Mouse (Mus musculus): ENCODE measurements around the gene Exosc8. TPM values are rescaled to one million over a fixed set of nuclear protein-coding genes. Genes with fewer than 3 reads are reported as not detected.

Gene Exosc8
- polyA plus RNA-seq, 1 experiment: 88.1 TPM

DNA sequence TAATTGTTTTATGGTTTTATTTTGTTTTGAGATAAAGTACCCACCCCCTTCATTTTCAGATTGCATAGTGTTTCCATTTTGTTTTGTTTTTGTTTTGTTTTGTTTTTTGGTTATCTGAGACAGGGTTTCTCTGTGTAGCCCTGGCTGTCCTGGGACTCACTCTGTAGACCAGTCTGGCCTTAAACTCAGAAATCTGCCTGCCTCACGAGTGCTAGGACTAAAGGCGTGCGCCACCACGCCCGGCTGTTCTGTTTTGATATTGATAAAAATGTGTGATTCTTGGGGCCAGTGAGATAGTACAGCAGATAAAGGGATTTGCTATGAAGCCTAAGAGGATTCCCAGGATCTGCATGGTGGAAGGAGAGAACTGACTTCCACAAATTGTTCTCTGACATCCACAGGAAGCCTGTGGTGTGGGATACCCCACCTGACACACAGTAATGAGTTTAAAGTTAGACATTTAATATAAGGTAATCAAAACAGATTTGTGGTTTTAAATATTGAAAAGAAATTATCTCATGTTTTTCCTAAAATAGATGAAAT, 35.4 kb downstream of the Exosc8 start:
- no peak for TF ChIP-seq USF1 (IDR thresholded peaks at IDR 0.05; ENCODE audit: low read depth)
- no peak for TF ChIP-seq FOSL1 (IDR thresholded peaks at IDR 0.05; ENCODE audit: insufficient read depth, low read length, poor library complexity, severe bottlenecking)
- no peak for TF ChIP-seq CEBPB (IDR thresholded peaks at IDR 0.05; ENCODE audit: low read depth)
- TF ChIP-seq CTCF (IDR thresholded peaks at IDR 0.05; ENCODE audit: control insufficient read depth, insufficient read depth, insufficient read length): no peak
- TF ChIP-seq MYOG (IDR thresholded peaks at IDR 0.05; ENCODE audit: control insufficient read depth, extremely low read depth, insufficient read length): no peak
- TF ChIP-seq MAX (IDR thresholded peaks at IDR 0.05): no peak
- no peak for TF ChIP-seq MYOD1 (IDR thresholded peaks at IDR 0.05; ENCODE audit: control insufficient read depth, insufficient read length, low read depth)
- Histone ChIP-seq H3ac (ENCODE audit: control insufficient read depth, insufficient read length, low read depth) (no peak overlapping the region), H3K79me2 (ENCODE audit: control insufficient read depth, insufficient read depth) (peaks cover under 1% of the 10 kb centered on the region), H3K79me3 (ENCODE audit: low read depth) (peaks cover 4% of the 10 kb centered on the region), H3K27me3 (ENCODE audit: control insufficient read depth, insufficient read depth, insufficient read length) (no peaks in the 10 kb centered on the region), H3K4me3 (ENCODE audit: insufficient read depth, poor library complexity, severe bottlenecking) (no peak overlapping the region), H3K36me3 (ENCODE audit: control insufficient read depth, insufficient read depth) (peaks cover 89% of the 10 kb centered on the region)

DNA sequence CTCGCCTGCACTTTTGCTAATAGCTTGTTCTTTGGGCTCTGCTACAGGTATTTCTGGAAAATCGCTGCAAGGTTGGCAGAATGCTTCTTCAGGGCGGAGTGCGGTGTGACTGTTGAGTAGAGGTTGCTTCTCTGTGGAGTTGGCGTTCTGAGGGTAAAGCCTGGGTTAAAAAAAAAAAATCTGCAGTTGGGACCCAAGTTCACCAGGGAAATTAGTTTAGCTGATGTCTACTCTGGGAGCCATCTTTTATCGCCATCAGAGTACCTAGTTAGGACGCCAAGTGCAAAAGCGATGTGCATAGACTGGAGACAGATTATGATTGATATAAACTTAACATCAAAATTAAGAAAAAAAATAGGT, 42.2 kb downstream of the Exosc8 start:
- peaks cover 31% of the 10 kb centered on the region for H3K36me3 ChIP-seq (ENCODE audit: control insufficient read depth, insufficient read depth)
- peaks cover 4% of the 10 kb centered on the region for H3K79me3 ChIP-seq (ENCODE audit: low read depth)
- H3K27me3 ChIP-seq (ENCODE audit: control insufficient read depth, insufficient read depth, insufficient read length): no peaks in the 10 kb centered on the region
- H3K4me3 ChIP-seq (ENCODE audit: insufficient read depth, poor library complexity, severe bottlenecking): peak overlapping the region; percentile 69
- TF ChIP-seq MYOD1 (IDR thresholded peaks at IDR 0.05; ENCODE audit: control insufficient read depth, insufficient read length, low read depth): no peak
- TF ChIP-seq USF1 (IDR thresholded peaks at IDR 0.05; ENCODE audit: low read depth): no peak
- no peak for TF ChIP-seq FOSL1 (IDR thresholded peaks at IDR 0.05; ENCODE audit: insufficient read depth, low read length, poor library complexity, severe bottlenecking)
- TF ChIP-seq CTCF (IDR thresholded peaks at IDR 0.05; ENCODE audit: control insufficient read depth, insufficient read depth, insufficient read length): no peak
- TF ChIP-seq CEBPB (IDR thresholded peaks at IDR 0.05; ENCODE audit: low read depth): no peak
- no peak for TF ChIP-seq MAX (IDR thresholded peaks at IDR 0.05)
- peak overlapping the region; percentile 33 for H3ac ChIP-seq (ENCODE audit: control insufficient read depth, insufficient read length, low read depth)
- peaks cover 21% of the 10 kb centered on the region for H3K79me2 ChIP-seq (ENCODE audit: control insufficient read depth, insufficient read depth)

DNA sequence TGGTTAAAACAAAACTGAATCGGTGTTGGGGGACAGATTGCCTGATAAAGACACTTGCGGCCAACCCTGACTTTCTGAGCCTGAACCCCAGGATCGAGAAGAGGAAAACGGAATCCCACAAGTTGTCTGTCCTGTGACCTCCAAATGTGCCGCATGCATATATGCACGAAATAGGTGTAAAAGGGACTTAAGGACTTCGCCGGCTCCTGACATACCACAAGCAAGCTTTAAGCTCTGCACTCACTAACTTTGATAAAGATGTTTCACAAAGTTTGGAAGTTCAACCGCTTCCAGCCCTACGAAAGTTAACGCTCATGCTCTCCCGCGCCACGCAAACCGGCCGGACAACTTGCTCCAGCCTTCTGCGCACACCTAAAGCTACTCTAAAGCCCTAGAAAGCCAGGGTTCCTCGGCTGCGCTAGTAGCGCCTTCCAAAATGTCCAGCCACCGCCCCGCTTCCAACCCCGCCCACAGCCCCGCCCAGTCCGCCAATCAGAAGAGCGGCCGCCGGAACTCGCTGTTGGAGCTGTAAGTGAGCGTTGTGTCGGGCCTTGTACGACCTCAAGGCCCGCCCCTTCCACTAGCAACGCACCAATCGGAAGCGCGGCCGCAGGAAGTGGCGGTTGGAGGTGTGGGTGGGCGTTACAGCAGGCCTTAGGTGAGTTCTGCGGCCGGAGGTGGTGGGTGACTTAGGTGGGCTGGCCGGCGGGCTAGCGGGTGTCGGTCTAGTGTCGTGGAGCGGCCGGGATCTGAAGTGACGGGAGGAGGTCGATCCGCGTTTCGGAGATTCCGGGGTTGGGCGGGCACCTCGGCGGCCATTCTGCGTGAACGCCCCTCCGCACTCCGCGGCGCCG, 42.8 kb downstream of the Exosc8 start, which contains the start of gene Supt20:
Gene Supt20 (plus strand): TSS at position 606 of the 854 bp plus-strand sequence.
- Histone ChIP-seq H3K27me3 (ENCODE audit: control insufficient read depth, insufficient read depth, insufficient read length) (no peaks in the 10 kb centered on the region), H3K4me3 (ENCODE audit: insufficient read depth, poor library complexity, severe bottlenecking) (peak within 1 kb of the TSS; percentile 69)
- no peak for TF ChIP-seq CEBPB (IDR thresholded peaks at IDR 0.05; ENCODE audit: low read depth)
- no peak for TF ChIP-seq MYOG (IDR thresholded peaks at IDR 0.05; ENCODE audit: control insufficient read depth, extremely low read depth, insufficient read length)
- TF ChIP-seq CTCF (IDR thresholded peaks at IDR 0.05; ENCODE audit: control insufficient read depth, insufficient read depth, insufficient read length): no peak
- no peak for TF ChIP-seq MAX (IDR thresholded peaks at IDR 0.05)
- TF ChIP-seq MYOD1 (IDR thresholded peaks at IDR 0.05; ENCODE audit: control insufficient read depth, insufficient read length, low read depth): no peak
- no peak for TF ChIP-seq USF1 (IDR thresholded peaks at IDR 0.05; ENCODE audit: low read depth)
- no peak for TF ChIP-seq FOSL1 (IDR thresholded peaks at IDR 0.05; ENCODE audit: insufficient read depth, low read length, poor library complexity, severe bottlenecking)

DNA sequence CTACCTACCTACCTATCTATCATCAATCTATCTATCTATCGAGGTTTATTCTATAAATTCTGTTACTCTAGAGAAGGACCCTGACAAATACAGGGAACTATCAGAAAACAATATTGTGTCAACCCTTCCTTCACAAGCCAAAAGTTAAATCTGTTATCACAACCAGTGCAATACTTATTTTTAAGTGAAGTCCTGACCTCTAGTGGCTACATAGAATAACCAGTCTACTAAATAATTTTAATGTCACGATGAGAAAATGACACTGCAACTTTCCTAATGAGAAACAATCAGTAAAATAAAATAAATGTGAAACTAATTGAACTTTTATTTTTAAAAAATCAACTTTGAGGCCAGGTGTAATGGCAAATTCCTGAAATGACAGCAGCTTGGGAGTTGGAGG, 46.1 kb downstream of the Exosc8 start:
- TF ChIP-seq MYOG (IDR thresholded peaks at IDR 0.05; ENCODE audit: control insufficient read depth, extremely low read depth, insufficient read length): no peak
- TF ChIP-seq MAX (IDR thresholded peaks at IDR 0.05): no peak
- TF ChIP-seq CEBPB (IDR thresholded peaks at IDR 0.05; ENCODE audit: low read depth): no peak
- no peak for TF ChIP-seq FOSL1 (IDR thresholded peaks at IDR 0.05; ENCODE audit: insufficient read depth, low read length, poor library complexity, severe bottlenecking)
- no peak for TF ChIP-seq USF1 (IDR thresholded peaks at IDR 0.05; ENCODE audit: low read depth)
- no peak for TF ChIP-seq MYOD1 (IDR thresholded peaks at IDR 0.05; ENCODE audit: control insufficient read depth, insufficient read length, low read depth)
- TF ChIP-seq CTCF (IDR thresholded peaks at IDR 0.05; ENCODE audit: control insufficient read depth, insufficient read depth, insufficient read length): no peak
- Histone ChIP-seq H3K4me3 (ENCODE audit: insufficient read depth, poor library complexity, severe bottlenecking) (no peak overlapping the region), H3K79me2 (ENCODE audit: control insufficient read depth, insufficient read depth) (peaks cover 12% of the 10 kb centered on the region), H3K27me3 (ENCODE audit: control insufficient read depth, insufficient read depth, insufficient read length) (no peaks in the 10 kb centered on the region), H3K36me3 (ENCODE audit: control insufficient read depth, insufficient read depth) (no peaks in the 10 kb centered on the region), H3ac (ENCODE audit: control insufficient read depth, insufficient read length, low read depth) (no peak overlapping the region), H3K79me3 (ENCODE audit: low read depth) (peaks cover under 1% of the 10 kb centered on the region)

More for the DNA sequence above, 42.8 kb downstream of the Exosc8 start, which contains the start of gene Supt20:
- Histone ChIP-seq H3K79me3 (ENCODE audit: low read depth) (peaks cover 4% of the 10 kb centered on the region), H3K79me2 (ENCODE audit: control insufficient read depth, insufficient read depth) (peaks cover 21% of the 10 kb centered on the region), H3K36me3 (ENCODE audit: control insufficient read depth, insufficient read depth) (peaks cover 27% of the 10 kb centered on the region), H3ac (ENCODE audit: control insufficient read depth, insufficient read length, low read depth) (peak within 1 kb of the TSS; percentile 69)

DNA sequence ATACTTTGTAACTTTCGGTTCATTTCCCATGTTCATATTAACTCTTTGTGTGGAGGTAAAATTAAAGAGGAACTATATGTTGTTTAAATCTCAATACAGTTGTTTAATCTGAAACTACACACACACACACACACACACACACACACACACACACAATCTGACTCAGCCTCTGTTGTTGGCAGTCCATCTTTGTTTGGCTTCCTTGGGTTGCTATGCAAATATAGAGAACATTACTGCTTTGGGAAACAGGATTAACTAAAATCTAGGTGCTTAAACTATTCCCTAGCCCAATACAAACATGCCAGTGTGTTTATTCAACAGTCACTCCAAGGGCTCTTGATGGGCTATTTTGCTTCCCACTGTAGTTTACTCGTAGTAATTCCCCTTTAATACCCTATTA, 47.9 kb downstream of the Exosc8 start:
- no peak overlapping the region for H3K4me3 ChIP-seq (ENCODE audit: insufficient read depth, poor library complexity, severe bottlenecking)
- TF ChIP-seq CEBPB (IDR thresholded peaks at IDR 0.05; ENCODE audit: low read depth): no peak
- TF ChIP-seq MYOD1 (IDR thresholded peaks at IDR 0.05; ENCODE audit: control insufficient read depth, insufficient read length, low read depth): no peak
- no peak for TF ChIP-seq MAX (IDR thresholded peaks at IDR 0.05)
- TF ChIP-seq CTCF (IDR thresholded peaks at IDR 0.05; ENCODE audit: control insufficient read depth, insufficient read depth, insufficient read length): no peak
- TF ChIP-seq FOSL1 (IDR thresholded peaks at IDR 0.05; ENCODE audit: insufficient read depth, low read length, poor library complexity, severe bottlenecking): no peak
- TF ChIP-seq USF1 (IDR thresholded peaks at IDR 0.05; ENCODE audit: low read depth): no peak
- TF ChIP-seq MYOG (IDR thresholded peaks at IDR 0.05; ENCODE audit: control insufficient read depth, extremely low read depth, insufficient read length): no peak
- H3K27me3 ChIP-seq (ENCODE audit: control insufficient read depth, insufficient read depth, insufficient read length): no peaks in the 10 kb centered on the region
- H3K79me2 ChIP-seq (ENCODE audit: control insufficient read depth, insufficient read depth): no peaks in the 10 kb centered on the region
- H3K79me3 ChIP-seq (ENCODE audit: low read depth): no peaks in the 10 kb centered on the region
- no peak overlapping the region for H3ac ChIP-seq (ENCODE audit: control insufficient read depth, insufficient read length, low read depth)
- H3K36me3 ChIP-seq (ENCODE audit: control insufficient read depth, insufficient read depth): no peaks in the 10 kb centered on the region
